In genomic region chr10:94142427-94142826, GRCm38 (mm10) we compare ENCODE assay signal across 26 mouse cellular contexts. TPM values are rescaled to one million over a fixed set of nuclear protein-coding genes. Genes with fewer than 3 reads are reported as not detected.
A peak's percentile ranks its signal among the peaks of the same experiment; 100 is the strongest.
DNase-seq lines count a peak whose midpoint lies in the region; ATAC-seq lines count a peak whose summit lies in the region.
"Had no signal": no experiment of that assay in that cellular context is flagged by ENCODE, and none has a peak within 500 bp of the region (broad histone marks: within the 10 kb centered on the region; RNA-seq: fewer than 3 reads in every experiment).

No protein-coding gene starts in this region.

- no peaks in the 10 kb centered on the region; the same call in 1 of the 2 replicates for H3K4me1 ChIP-seq in brown adipose tissue, adult 24 weeks (ENCODE audit: control insufficient read depth, insufficient read depth, insufficient read length, low read length)
- H3K4me1 ChIP-seq: hindbrain, embryonic 13.5 days; intestine, embryonic 15.5 days had no signal

- peak; percentile 50; the same call in 1 of the 2 replicates for ATAC-seq in megakaryocyte progenitor cell, adult 5-6 weeks (replicated peaks; ENCODE audit: poor library complexity)
- ATAC-seq: CD4-positive, CD25-positive, alpha-beta regulatory T cell, adult 4 months; forebrain, embryonic 13.5 days; forebrain, embryonic 16.5 days; hindbrain, embryonic 16.5 days; intestine, embryonic 15.5 days had no signal

- peak; percentile 15 for DNase-seq in lung, postnatal 36 days
- no peak for DNase-seq in lung, adult 18-20 months
- no peak for DNase-seq in urinary bladder, postnatal 36 days (ENCODE audit: low spot score in 2 of 2)
- no peak for DNase-seq in cerebellum, postnatal 4 days (ENCODE audit: low spot score in 2 of 2)
- DNase-seq: adrenal gland, adult 8-10 months; cerebellum, adult 11-12 months; cerebellum, adult 8-10 months; cerebellum, postnatal 10 days; cerebellum, postnatal 36 days; gastrocnemius, postnatal 10 days; gastrocnemius, postnatal 36 days; heart, adult 11 months; heart, postnatal 10 days; heart, postnatal 36 days had no signal

- no peak overlapping the region for H3K4me3 ChIP-seq in brown adipose tissue, adult 24 weeks (ENCODE audit: insufficient read depth, low read depth, low read length)
- H3K4me3 ChIP-seq: forebrain, embryonic 10.5 days; forebrain, embryonic 13.5 days; heart, embryonic 12.5 days; heart, embryonic 15.5 days; hindbrain, embryonic 10.5 days; hindbrain, embryonic 13.5 days; intestine, embryonic 15.5 days had no signal

- peak overlapping the region; percentile 80 for H3K27ac ChIP-seq in brown adipose tissue, adult 24 weeks (replicated peaks; ENCODE audit: low read depth, low read length)
- H3K27ac ChIP-seq: forebrain, embryonic 10.5 days; forebrain, embryonic 13.5 days; heart, embryonic 15.5 days; hindbrain, embryonic 10.5 days; hindbrain, embryonic 13.5 days; intestine, embryonic 15.5 days had no signal

RNA-seq across cellular contexts. Expression of gene Nr2c1, which starts 5.4 kb away (rescaled TPM):
- 6.9 and 7.1 TPM in 2 replicates for polyA plus RNA-seq in brown adipose tissue, adult 24 weeks (2012; ENCODE audit: insufficient read depth, insufficient read length, missing spikeins)
- total RNA-seq in megakaryocyte progenitor cell, adult 5-6 weeks (2015) = 10.9 and 11.2 TPM in 2 replicates
- 5.0 and 6.2 TPM in 2 replicates for total RNA-seq in megakaryocyte progenitor cell, adult 5-6 weeks (2017)

RNA-seq across cellular contexts. Expression of gene Ndufa12, which starts 56.1 kb away (rescaled TPM):
- 1,297 and 1,423 TPM in 2 replicates for polyA plus RNA-seq in brown adipose tissue, adult 24 weeks (2012; ENCODE audit: insufficient read depth, insufficient read length, missing spikeins)
- total RNA-seq in megakaryocyte progenitor cell, adult 5-6 weeks (2015) = 126 and 150 TPM in 2 replicates
- total RNA-seq in megakaryocyte progenitor cell, adult 5-6 weeks (2017) = 304 and 334 TPM in 2 replicates
